Mouse (Mus musculus) cerebellum, adult 8-10 months (tissue): ENCODE measurements around the gene Kcnf1.

Experiments
- DNase-seq: peaks from one replicate; pipeline ENCODE4 v3.0.0; 2022

Gene Kcnf1

DNA sequence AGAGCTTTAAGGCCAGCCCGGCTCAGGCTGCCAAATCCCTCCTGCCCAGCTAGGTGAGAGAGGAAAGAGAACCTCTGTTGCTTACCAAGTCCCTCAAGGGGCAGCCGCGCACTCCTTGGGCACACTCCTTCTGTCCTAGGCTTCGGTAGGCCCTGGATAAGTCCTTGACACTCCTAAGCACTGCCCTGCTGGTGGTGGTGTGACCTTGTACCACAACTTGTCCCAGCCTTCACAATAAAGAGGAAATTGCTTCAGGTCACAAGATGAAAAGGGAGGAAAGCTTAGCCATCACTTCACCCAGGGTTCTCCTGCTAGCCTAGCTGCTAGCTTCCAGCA lies at the start of gene Kcnf1:
Gene Kcnf1 (minus strand): TSS at position 132 of the 336 bp plus-strand sequence.
- no peak for DNase-seq

DNA sequence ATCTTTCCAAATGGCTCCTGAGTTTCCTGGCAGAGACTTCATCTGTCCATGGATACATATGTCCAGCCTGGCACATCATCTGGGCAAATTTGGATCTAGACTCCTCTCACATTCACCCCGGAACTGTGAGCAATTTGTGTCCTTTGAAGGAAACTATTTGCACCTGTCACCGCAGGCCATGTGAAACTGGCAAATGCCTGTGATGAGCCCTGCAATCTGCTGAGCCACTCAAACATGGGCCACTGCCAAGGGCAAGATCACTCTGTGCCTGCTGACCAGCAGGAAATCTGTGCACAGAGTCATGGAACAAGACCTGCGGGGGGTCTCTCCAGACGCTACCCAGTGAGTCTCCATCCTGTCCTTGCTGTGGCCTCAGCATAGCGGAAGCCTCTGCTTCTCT lies 48.3 kb upstream of the Kcnf1 start:
- peak; percentile 87 for DNase-seq

DNA sequence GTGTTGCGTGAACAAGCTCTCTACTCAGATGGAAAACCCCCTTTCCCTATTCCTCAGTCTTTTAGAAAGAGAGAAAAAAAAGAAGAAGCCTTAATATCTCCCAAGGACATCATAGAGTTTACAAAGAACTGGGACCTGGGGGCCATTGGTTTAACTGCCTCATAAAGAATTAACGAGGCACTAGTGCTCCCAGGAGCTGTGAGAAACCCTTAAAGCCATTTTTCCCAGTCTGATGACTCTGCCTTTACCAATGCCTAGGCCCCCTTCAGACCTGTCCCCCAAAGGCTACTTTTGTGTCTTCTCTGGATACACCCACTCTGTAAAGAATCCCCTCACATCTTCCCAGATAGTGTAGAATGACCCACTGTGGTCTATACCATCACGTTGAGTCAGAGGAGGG lies 46.4 kb upstream of the Kcnf1 start:
- DNase-seq, result no peak

DNA sequence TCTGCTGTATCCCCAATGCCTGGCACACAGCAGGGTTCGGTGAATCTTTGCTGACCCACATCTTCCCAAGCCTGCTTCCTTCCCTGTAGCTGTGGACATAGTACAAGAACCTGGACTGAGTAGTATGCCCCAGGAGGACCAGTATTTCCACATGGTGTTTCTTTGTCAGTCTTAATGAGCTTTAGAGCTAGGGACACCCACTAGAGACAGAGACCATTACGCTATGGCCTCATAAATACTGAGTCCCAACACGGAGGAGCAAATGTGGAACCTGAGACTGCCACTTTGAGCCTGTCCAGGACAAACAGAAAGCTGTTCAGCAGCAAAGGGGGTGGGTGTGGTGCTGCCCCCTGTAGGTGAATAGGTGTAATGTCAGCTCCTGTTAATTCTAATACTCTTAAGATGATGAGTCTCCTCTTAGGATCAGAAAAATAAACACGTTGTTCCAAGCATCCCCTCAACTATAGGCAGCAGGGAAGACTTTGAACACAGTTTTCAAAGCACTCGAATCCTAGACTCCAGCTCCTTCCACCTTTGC lies 45.3 kb upstream of the Kcnf1 start:
- DNase-seq, result no peak

DNA sequence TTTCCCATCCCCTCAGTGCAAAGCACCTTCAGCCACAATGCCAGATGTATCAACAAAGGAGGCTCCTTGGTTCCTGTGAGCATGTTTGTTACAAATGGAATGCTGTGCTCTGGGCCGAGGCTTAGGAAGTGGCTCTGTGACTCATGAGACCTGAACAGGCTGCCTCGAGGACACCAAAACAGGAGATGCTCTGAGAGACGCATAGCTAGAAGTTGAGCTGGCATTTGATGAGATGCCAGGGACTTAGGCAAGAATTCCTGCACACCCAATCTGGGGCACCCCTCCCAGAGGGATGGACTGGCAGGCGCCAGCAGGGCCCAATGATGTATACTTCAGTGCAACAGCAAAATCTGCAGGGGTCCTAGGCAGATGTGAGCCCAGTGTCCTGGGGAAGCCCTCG lies 43.9 kb upstream of the Kcnf1 start:
- no peak for DNase-seq

DNA sequence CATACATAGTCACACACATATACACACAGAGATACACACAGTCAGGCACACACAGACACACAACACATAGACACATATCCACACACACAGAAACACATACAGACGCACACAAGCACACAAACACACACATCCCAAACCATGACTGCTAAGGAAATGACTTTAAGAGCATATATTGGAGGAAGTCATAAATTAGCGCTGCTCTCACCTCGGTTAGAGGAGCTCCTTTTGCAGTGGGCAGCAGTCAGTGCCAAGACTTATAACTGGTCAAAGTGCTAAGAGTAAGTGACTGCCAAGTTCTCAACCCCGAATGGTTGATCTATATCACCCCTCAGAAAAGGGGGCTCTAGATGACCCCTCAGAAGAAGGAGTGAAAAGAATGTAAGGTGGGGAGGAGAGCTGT lies 42.4 kb upstream of the Kcnf1 start:
- DNase-seq, result no peak

DNA sequence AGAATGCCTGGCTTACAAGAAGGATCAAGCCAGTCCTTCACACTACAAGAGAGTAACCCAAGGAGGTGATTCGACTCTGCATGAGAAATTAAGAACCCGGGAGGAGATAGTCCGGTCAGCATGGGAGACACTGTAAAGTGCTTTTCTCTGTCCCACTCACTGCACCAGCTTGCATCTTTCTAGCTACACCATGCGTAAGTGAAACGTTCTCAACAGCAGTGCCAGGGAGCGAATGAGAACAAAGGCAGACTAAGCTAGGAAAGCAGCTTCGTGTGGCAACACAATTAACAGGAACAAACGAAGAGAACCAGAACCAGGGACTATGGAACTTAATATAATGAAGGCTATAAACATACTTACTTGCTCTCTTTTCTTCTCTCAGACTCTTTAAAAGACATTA lies 41.7 kb upstream of the Kcnf1 start:
- DNase-seq, result no peak

DNA sequence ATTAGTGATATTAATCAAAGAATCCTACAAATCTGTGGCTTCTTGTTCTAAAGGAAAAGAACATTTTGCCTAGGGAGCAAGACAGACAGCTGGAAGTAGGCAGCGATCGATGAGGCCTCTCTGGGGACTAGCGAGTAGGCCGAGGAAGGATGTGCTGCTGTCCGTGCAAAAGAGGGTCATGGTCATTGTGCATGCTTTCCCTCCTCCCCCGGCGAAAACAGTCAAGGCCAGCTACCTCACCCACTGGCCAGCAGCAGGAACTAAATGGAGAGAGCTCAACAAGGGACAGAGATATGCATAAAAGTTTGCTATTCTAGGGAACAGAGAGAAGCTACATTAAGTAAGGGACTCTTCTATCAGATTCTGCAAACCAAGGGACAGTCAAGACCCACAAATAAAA lies 39.1 kb upstream of the Kcnf1 start:
- no peak for DNase-seq

DNA sequence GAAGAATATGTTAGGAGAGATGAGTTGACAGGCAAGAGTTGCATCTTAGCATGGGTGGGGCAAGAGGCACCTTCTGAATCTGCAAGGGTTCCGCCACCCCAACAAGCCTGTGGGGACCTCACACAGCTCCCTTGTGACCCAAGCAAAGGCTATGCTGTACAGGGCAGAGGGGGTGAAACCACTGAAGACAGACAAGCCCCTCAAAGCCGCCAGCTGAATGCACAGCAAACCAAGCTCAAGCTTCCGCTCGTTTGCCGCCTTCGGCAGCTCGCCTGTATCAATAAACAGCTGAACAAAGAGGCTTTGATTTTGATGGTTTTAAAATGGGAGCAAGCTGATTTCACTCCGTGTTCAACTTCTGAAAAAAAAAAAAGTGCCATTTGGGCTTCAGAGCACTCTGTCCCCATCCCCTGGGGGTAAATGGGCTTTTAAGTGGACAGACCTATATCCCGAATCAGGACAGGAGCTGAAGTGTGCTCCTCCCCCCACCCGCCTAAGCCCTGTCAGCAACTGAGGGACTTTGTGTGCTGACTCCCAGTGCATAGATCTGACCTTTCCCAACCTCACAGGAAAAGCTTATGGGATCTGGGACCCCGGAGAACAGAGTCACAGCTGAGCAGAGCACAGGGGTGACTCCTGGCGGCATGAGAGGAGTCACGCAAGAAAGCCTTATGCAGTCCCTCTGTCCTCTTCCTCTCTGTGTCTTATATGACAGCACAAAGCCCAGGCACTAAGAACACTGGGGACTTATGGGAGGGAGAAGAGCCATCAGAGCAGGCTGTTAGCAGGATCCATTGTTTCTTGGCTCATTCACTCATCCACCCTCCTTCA lies 26.0 kb upstream of the Kcnf1 start:
- DNase-seq, result no peak

DNA sequence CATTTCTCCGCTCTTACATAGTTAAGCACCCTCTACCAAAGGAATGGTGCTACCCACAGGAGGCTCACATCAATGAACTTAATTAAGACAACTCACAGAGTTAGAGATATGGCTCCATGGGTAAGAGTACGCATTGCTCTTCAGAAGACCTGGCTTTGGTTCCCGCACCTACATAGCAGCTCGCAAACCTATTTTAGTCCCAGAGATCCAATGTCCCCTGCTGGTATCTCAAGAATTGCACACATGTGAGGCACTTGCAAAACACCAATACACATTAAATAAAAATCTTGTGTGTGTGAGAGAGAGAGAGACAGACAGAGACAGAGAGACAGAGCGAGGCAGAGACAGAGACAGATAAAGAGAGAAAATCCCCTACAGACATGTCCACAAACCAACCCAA lies 21.9 kb upstream of the Kcnf1 start:
- DNase-seq, result no peak

DNA sequence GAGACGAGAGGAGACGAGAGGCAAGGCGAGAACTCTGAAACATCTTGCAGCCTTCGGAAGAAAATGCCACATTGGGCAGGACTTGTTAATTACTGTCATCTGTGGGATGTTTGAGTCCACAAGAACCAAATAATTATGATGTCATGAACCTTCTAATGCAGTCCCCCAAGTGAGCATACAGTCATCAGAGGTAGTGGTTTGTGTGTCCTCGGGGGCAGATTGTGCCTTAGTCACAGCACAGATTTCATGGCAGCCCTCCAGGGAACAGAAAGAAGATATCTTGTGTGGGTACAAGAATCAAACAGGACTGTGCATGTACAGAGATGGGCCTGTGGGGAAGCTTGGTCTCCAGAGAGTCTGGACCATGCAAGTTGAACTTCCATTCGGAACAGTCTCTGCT lies 17.5 kb upstream of the Kcnf1 start:
- DNase-seq, result no peak

DNA sequence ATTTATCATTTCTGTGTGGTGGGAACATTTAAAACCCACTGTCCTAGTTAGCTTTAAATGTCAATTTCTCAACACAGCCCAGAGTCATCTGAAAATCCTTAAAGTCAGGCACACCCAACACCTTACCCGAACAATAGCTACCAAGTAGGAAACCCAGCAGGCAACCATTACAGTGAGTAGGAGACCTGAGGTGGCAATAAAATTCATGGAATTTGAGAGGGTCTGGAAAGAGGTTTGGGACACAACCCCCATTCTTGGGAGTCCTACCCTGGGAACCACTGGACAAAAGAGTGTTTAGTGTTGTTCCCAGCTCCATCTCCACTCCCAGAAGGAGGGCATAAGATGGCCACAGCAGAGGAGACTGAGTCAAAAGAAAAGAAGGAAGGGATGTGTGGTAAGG lies 16.6 kb upstream of the Kcnf1 start:
- no peak for DNase-seq

DNA sequence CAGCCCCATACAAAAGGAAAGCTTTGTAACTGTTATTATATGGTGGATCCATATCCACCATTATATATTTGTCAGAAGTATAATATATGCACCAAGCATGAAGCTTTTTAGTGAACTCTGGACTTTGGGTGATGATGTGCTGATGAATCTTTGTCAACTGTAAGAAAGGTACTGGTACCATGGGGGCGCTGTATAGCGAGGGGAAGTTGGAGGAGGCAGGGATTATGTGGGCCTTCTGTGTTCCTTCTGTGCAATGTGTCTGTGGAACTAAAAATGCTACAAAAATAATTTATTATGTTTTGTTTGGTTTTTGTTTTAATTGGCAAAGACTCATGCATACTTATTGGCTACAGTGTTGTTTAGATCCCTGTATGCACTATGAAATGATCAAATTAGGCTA lies 16.2 kb upstream of the Kcnf1 start:
- no peak for DNase-seq

DNA sequence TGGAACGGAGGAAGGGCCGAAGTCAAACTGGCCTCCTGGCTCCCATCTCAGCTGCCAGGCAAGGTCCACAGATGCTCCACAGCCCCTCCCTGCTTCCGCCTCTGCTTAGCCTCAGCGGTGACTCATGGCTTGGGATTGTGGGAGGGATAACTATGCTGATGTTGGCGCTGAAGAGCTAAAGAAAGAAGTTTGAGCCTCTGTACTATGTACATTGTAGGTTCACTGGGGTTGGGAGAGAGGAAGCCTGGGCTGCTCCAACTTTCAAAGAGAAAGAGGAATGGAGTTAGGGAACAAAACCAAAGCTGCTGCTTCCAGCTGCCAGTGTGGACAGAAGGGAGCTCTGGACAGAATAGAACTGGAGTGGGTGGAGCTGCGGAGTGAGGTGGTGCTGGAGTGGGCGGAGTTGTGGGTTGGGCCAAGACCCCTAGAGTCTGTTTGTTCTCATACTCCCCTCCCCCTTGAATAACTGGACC lies 7.7 kb upstream of the Kcnf1 start:
- DNase-seq, result no peak

DNA sequence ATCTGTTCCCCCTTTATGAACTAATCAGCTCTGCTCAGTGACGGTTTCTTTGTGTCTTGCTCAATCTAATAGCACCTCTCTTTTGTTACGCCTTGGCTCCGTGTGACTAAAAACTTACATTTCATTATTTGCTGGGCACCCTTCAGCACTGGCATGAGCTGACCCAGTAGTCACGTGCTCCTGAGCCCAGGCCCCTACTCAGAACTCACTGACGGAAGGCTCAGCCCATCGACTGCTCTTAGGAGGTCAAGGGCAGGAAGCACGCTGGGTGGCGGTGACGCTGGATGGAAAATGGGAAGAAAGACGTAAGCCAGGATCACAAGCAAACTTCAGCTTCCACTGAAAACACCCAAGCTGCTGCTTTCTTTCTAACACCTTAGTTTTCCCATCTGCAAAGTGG lies 7.1 kb upstream of the Kcnf1 start:
- DNase-seq, result no peak

DNA sequence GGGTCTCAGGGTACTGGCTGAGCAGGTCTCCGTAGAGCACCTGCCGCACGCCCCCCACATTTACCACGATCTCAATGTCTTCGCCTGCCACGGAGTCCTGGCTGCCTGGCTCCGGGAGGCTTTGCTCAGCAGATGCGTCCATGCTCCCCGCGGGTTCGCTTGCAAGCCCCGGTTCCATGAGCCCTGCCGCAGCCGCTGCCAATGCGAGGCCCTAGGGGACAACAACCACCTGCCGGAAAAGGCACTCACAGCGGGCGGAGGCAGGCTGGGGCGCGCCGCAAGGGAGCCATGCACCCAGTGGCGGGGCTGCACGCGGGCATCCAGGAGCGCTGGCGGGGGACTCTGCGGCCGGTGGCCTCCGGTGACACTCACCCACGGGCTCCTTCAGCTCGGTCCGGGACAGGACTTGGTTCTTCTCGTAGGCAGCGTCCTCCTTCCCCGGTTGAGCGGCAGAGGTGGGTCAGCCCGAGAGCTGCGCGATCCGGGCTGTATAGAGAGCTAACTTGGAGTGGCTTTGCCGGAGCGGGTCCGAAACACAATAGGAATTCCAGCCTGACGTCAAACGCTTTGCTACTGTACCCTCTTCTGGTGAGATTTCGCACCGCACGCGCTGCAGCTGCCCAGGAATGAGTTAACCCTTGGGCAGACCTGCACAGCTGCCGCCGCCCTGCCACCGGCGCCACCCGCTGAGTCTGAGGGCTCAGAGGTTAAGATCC lies 489 bp downstream of the Kcnf1 start:
- DNase-seq, result no peak

DNA sequence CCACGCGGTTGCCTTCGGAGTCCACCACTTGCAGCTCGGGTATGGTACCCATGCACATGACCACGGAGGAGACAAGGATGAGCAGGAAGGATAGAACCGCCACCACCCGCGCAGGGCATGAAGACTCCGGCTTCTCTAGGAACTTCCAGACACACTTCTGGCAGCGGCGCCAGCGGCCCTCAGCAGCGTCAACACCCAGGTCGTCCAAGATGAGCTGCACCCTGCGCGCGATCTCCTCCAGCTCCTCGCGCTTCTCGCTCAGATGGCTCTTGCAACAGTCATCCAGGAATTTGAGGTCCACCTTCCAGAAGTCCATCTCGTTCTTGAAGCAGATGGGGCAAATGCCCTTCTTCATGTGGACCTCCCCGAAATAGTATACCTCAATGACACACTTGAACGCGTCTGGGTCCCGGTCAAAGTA lies 1.1 kb downstream of the Kcnf1 start:
- no peak for DNase-seq

DNA sequence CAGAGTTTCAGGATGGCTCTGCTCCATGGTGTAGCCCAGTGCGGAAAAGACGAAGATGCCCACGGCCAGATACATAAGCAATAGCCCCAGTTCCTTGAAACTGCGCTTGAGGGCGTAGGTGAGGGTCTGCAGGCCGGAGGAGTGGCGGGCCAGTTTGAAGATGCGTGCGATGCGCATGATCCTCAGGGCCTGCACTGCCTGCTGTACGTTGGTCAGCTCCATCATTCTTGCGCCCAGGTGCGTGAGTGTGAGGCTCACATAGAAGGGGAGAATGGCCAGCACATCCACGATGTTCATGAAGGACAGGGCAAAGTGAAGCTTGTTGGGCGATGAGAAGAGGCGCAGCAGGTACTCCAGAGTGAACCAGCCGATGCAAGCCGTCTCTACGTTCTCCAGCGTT lies 1.6 kb downstream of the Kcnf1 start:
- DNase-seq, result no peak

DNA sequence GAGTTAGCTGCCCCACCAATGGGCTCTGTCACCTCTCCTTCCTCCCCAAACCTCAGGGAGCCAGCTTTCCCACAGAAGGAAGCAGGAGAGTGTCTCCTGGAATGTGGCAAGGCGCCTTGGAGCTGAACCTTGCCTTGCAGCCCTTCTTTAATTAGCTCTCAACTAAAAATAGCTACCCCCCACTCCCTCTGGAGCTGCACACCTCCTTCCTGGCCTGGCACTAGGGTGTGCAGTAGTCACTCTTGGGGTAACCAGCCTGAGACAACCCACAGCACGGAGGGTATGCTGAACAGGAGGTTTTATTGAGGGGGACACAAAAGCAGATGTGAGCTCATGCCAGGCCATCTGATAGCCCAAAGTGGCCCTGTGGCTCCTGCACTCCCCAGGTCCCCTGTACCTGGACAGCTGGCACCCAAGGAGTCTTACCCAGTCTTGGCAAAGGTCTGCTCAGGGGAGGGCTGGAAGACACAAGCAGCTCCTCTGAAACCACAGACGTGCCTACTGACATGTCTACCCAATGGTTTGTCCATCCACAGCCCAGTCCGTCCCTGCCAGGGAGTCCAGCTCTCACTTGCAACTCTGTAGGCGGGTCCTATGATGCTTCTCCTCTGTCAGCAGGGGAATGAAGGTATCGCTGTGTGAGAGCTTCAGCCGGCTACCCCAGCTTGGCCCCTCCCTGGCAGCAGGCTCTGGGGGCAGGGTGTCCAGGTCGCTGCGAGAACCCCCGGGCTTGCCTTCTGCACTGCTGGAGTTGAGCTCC lies 2.4 kb downstream of the Kcnf1 start:
- DNase-seq, result no peak

DNA sequence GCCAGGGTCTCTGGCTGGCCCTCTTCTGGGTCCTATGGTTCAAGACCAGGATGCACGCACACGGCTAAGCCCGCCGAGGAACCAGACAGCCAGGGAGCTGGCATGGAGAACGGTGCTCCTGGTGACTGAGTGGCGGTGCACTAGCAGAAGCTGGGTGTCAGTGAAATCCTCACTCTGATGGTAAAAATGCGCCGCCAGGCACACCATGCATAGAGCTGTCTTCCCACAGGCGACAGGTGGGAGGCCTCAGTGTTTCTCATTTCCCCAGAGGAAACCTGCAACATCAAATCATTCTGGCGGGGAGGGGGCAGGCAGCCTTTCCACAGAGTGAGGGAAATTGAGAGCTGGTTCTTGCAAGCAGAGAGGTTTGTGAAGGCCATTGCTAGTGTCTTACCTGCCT lies 6.3 kb downstream of the Kcnf1 start:
- no peak for DNase-seq

DNA sequence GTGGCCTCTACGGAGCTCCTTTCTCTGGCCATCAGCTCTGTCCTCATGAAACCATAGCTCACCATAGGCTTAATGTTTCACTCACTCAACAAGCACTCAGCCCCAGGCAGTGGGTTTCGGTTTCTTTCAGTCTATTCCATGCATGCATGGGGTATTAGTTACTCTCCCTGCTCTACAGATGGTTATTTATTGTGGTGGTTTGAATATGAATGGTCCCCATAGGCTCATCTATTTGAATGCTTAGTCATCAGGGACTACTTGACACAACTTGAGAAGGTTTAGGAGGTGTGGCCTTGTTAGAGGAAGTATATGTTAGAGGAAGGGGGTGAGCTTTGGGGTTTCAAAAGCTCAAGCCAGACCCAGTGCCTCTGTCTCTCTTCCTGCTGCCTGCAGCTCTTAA lies 10.6 kb downstream of the Kcnf1 start:
- DNase-seq, result no peak

DNA sequence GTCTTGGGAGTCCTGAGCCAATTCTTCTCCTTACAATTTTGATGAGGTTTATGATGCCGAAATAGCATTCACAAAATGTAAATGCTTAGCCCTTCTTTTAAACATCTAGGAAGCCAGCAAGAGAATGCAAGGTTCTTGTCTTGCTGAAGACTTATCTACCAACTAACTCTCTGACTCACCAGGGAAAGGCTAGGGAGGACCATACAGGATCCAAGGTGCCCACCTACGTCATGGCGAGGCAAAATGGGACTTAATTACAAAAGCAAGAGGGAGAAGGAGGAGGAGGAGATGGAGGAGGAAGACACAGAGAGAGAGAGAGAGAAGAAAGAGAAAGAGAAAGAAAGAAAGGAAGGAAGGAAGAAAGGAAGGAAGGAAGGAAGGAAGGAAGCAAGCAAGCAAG lies 12.7 kb downstream of the Kcnf1 start:
- DNase-seq, result no peak

DNA sequence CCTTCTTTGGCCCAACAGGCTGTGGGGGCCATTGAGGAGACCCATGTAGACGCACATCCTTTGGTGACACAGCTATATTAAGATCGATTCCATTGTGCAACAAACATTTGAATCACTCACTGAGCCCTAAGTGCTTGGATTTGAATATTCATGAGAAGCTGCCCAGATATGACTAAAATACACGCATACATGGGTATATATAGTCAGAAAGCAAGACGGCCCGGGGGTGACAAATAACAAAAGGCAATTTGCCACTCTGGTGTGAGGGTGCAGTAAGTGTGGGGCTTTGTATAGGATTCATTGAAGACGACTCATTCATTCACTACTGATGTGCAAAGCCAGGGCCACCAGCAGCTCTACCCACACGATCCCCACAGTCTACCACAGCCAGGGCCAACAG lies 17.1 kb downstream of the Kcnf1 start:
- no peak for DNase-seq

DNA sequence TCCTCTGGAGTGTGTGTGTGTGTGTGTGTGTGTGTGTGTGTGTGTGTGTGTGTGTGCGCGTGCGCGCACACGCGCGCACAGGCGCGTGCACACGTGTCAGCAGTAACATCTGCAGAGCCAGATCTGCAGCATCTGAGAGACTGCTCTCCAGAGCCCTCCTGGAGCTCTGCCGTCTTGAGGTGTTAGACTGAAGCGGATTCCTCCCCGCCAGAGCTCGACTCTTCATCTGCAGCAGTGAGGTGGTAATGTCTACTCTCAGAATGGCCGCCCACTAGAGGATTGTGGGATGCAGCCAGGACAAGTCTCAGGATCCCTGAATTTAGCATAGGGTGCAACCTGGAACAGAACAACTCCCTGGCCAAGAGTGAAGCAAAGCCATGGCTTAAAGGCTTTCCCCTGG lies 19.1 kb downstream of the Kcnf1 start:
- no peak for DNase-seq
